Mouse (Mus musculus): Measurements from ENCODE around the gene Alg3. TPM values are rescaled to one million over a fixed set of nuclear protein-coding genes. Genes with fewer than 3 reads are reported as not detected.

The Alg3 gene
- total and polyA plus RNA-seq, 2 experiments from 2014 or later: 34.8 to 36.5 TPM

DNA sequence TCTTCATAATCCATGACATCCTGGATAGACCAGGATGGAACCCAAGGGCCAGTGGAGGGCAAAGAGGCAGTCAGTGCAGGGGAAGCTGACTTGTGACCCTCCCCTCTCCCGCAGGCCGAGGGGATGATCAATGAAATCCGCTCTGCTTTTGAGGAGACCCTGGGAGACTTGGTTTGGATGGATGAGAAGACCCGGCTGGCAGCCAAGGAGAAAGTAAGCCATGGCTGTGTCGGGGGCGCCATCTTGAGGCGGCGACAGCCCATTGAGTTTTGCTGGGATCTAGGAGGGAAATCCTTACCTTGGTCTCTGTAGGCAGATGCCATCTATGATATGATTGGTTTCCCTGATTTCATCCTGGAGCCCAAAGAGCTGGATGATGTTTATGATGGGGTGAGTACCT is 30.6 kb upstream of the Alg3 start:
- no peaks in the 10 kb centered on the region for H3K9me3 ChIP-seq (ENCODE audit: low read length)
- 2% methylated on average over 8 of the region's 8 CpGs for WGBS
- no peaks in the 10 kb centered on the region for H3K4me1 ChIP-seq (ENCODE audit: insufficient read depth, low read length)
- no peaks in the 10 kb centered on the region for H3K27me3 ChIP-seq (ENCODE audit: insufficient read depth, low read length)
- peak; percentile 86 for DNase-seq (ENCODE audit: low spot score)
- TF ChIP-seq CTCF (IDR thresholded peaks at IDR 0.05; ENCODE audit: low read depth): peak; percentile 85
- peaks cover 23% of the 10 kb centered on the region for H3K36me3 ChIP-seq (ENCODE audit: insufficient read depth, low read length)
- H3K9ac ChIP-seq (replicated peaks; ENCODE audit: low read length): no peak overlapping the region
- no peak overlapping the region for H3K27ac ChIP-seq
- no peak overlapping the region for H3K4me3 ChIP-seq (ENCODE audit: low read length)
- peak; percentile 66 for ATAC-seq
- H3K4me2 ChIP-seq (ENCODE audit: low read depth, low read length): no peak overlapping the region

DNA sequence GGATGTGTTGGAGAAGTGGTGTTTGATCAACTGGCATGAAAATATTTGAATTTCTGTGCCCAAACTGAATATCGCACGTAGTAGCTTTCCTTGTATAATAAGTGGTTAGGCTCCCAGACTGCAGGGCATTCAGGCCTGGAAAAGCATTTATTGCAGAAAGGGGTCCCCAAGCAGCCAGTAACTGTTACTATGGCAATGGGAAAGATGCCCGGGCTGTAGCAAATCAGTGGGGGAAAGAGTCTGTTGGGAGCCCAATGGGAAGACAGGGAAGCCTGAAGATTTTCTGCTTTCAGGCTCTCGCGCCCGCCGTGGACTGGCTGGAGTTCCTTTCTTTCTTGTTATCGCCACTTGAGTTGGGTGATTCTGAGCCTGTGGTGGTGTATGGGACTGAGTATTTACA is 26.8 kb upstream of the Alg3 start:
- Histone ChIP-seq H3K36me3 (ENCODE audit: insufficient read depth, low read length) (peaks cover 4% of the 10 kb centered on the region), H3K27ac (peak overlapping the region; percentile 51; the same call in 1 of the 2 replicates), H3K9ac (replicated peaks; ENCODE audit: low read length) (no peak overlapping the region), H3K27me3 (ENCODE audit: insufficient read depth, low read length) (no peaks in the 10 kb centered on the region), H3K4me3 (ENCODE audit: low read length) (no peak overlapping the region), H3K4me1 (ENCODE audit: insufficient read depth, low read length) (no peaks in the 10 kb centered on the region), H3K9me3 (ENCODE audit: low read length) (no peaks in the 10 kb centered on the region), H3K4me2 (ENCODE audit: low read depth, low read length) (0 out of 2 replicates have a peak overlapping the region, but pooled peaks have one; percentile 11)
- peak; percentile 72 for DNase-seq (ENCODE audit: low spot score)
- 30% methylated on average over 8 of the region's 8 CpGs for WGBS
- no peak for TF ChIP-seq CTCF (IDR thresholded peaks at IDR 0.05; ENCODE audit: low read depth)
- ATAC-seq: peak; percentile 58; the same call in 1 of the 2 replicates

DNA sequence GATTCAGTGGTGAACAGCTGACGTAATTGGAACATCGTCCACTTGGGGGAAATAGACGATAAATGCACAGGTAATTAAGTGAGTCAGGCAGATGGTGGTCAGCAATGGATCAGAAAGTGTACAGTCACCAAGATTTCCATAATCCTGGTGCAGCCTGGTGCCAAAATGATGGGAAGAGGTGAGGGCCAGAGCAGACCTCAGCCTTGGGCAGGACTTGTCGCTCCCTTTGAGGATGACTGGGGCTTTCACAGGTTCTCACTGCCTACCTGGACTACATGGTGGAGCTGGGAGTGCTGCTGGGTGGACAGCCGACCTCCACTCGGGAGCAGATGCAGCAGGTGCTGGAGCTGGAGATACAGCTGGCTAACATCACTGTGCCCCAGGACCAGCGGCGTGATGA is 25.9 kb upstream of the Alg3 start:
- Histone ChIP-seq H3K27me3 (ENCODE audit: insufficient read depth, low read length) (no peaks in the 10 kb centered on the region), H3K9ac (replicated peaks; ENCODE audit: low read length) (no peak overlapping the region), H3K4me3 (ENCODE audit: low read length) (no peak overlapping the region), H3K27ac (no peak overlapping the region), H3K36me3 (ENCODE audit: insufficient read depth, low read length) (no peaks in the 10 kb centered on the region; the same call in 1 of the 2 replicates), H3K4me2 (ENCODE audit: low read depth, low read length) (no peak overlapping the region), H3K9me3 (ENCODE audit: low read length) (no peaks in the 10 kb centered on the region), H3K4me1 (ENCODE audit: insufficient read depth, low read length) (no peaks in the 10 kb centered on the region)
- no peak for ATAC-seq
- 84% methylated on average over 8 of the region's 8 CpGs for WGBS
- no peak for DNase-seq (ENCODE audit: low spot score)
- no peak for TF ChIP-seq CTCF (IDR thresholded peaks at IDR 0.05; ENCODE audit: low read depth)

DNA sequence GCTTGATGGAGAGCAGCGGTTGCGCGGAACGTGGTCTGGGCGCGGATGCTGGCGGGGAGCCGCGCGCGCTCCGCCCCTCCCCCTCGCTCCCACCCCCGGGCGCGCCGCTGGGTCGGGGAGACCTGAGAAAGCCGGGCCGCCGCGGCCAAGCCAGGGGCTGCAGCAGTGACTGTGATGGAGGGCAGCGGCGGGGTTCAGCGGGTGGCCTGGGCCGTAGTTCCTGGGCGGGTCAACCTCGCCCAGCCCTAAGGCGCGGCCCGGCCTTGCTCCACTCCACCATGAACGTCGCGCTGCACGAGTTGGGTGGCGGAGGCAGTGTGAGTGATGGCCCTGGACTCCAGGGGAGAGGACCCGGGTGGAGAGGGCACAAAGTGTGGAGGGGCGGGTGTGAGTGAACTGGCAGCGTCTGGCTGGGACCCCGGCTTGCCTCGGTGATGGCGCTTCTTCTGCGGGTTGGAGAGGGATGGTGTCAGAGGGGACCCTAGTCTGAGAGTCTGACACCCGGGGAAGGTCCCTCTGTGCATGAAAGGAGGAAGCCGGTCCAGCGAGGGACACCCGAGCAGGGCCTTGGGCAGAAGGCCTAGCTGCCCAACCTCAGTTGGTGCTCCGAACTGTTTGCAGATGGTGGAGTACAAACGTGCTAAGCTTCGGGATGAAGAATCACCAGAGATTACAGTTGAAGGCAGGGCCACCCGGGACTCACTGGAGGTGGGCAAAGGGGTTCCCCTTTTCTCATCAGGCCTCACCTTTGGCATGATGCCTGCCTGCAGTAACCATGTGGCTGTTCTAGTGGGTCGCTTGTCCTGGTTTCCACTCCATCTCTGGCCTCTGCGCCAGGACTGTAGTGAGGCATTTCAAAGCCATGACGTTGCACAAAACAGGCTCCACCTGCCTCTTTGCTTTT is 18.4 kb upstream of the Alg3 start, which contains the start of gene Ece2:
Gene Ece2 (plus strand): TSS at position 98 of the 904 bp plus-strand sequence.
- peak within 1 kb of the TSS; percentile 85 for H3K27ac ChIP-seq
- ATAC-seq (peak; percentile 66), DNase-seq (ENCODE audit: low spot score) (peak; percentile 68)
- no peaks in the 10 kb centered on the region; the same call in 1 of the 2 replicates for H3K36me3 ChIP-seq (ENCODE audit: insufficient read depth, low read length)
- 4% methylated on average over 54 of the region's 54 CpGs for WGBS
- H3K4me2 ChIP-seq (ENCODE audit: low read depth, low read length): peak within 1 kb of the TSS; percentile 79
- no peaks in the 10 kb centered on the region for H3K9me3 ChIP-seq (ENCODE audit: low read length)
- peak within 1 kb of the TSS; percentile 74 for H3K9ac ChIP-seq (replicated peaks; ENCODE audit: low read length)
- H3K4me3 ChIP-seq (ENCODE audit: low read length): peak within 1 kb of the TSS; percentile 61
- H3K4me1 ChIP-seq (ENCODE audit: insufficient read depth, low read length): peaks cover 6% of the 10 kb centered on the region; the same call in 1 of the 2 replicates
- TF ChIP-seq CTCF (IDR thresholded peaks at IDR 0.05; ENCODE audit: low read depth): no peak
- H3K27me3 ChIP-seq (ENCODE audit: insufficient read depth, low read length): no peaks in the 10 kb centered on the region

DNA sequence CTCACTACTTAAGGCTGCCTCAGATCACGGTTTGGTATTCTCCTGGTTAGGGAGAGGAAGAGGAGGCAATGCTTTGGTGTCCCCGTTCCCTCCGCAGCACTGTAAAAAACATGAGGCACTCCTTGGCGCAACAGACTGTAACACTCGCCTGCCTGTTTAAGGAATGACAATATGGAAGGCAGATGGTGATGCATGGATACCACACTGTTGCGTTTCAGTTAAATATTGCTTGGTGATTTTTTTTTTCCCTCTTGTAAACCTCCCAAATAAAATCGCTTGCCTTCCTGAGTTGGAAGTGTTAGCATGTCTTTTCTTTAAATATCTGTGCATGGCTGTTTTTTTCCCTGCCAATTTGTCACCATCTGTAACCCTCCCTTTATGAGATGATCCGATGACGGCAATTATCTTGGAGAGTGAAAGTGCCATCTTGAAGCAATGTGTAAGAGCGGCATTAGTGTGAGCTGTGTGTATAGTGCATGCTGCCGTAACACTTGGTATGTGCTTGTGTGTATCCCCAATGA is 17.4 kb upstream of the Alg3 start:
- Histone ChIP-seq H3K4me2 (ENCODE audit: low read depth, low read length) (peak overlapping the region; percentile 79), H3K36me3 (ENCODE audit: insufficient read depth, low read length) (no peaks in the 10 kb centered on the region; the same call in 1 of the 2 replicates), H3K4me1 (ENCODE audit: insufficient read depth, low read length) (peaks cover 6% of the 10 kb centered on the region; the same call in 1 of the 2 replicates), H3K27me3 (ENCODE audit: insufficient read depth, low read length) (no peaks in the 10 kb centered on the region), H3K9me3 (ENCODE audit: low read length) (no peaks in the 10 kb centered on the region), H3K27ac (no peak overlapping the region; the same call in 1 of the 2 replicates), H3K9ac (replicated peaks; ENCODE audit: low read length) (peak overlapping the region; percentile 74; the same call in 1 of the 2 replicates), H3K4me3 (ENCODE audit: low read length) (peak overlapping the region; percentile 61; the same call in 1 of the 2 replicates)
- no peak for ATAC-seq
- DNase-seq (ENCODE audit: low spot score): no peak
- WGBS: 46% methylated on average over 11 of the region's 11 CpGs
- TF ChIP-seq CTCF (IDR thresholded peaks at IDR 0.05; ENCODE audit: low read depth): no peak

DNA sequence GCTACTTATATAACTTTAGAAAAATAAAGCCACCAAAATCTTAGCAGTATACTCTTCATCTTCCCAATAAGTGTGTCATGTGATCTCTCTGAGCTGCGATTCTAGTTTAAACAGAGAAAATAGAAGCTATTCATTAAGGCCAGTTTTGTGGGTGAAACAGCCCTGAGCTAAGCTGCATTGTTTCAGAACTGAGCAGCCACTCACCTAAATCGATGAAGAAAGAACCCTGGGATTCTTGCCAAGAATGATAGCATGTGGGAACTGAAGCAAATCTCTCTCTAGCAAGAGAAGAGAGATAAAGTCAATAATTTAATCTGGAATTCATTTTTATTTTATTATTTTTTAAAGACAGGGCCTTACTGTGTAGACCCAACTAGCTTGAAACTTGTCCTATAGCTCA is 11.7 kb upstream of the Alg3 start:
- WGBS: 34% methylated on average over 2 of the region's 2 CpGs
- no peak for DNase-seq (ENCODE audit: low spot score)
- H3K4me2 ChIP-seq (ENCODE audit: low read depth, low read length): peak overlapping the region; percentile 88

More for the DNA sequence above, 11.7 kb upstream of the Alg3 start:
- H3K9ac ChIP-seq (replicated peaks; ENCODE audit: low read length): 0 out of 2 replicates have a peak overlapping the region, but pooled peaks have one; percentile 70
- no peak overlapping the region for H3K4me3 ChIP-seq (ENCODE audit: low read length)
- ATAC-seq: no peak
- H3K27me3 ChIP-seq (ENCODE audit: insufficient read depth, low read length): no peaks in the 10 kb centered on the region
- no peaks in the 10 kb centered on the region for H3K36me3 ChIP-seq (ENCODE audit: insufficient read depth, low read length)
- no peak for TF ChIP-seq CTCF (IDR thresholded peaks at IDR 0.05; ENCODE audit: low read depth)
- peaks cover 8% of the 10 kb centered on the region; the same call in 1 of the 2 replicates for H3K4me1 ChIP-seq (ENCODE audit: insufficient read depth, low read length)
- no peaks in the 10 kb centered on the region for H3K9me3 ChIP-seq (ENCODE audit: low read length)
- H3K27ac ChIP-seq: peak overlapping the region; percentile 94; the same call in 1 of the 2 replicates
